Mouse (Mus musculus): ENCODE data around the gene Ppp2r5a. TPM values are rescaled to one million over a fixed set of nuclear protein-coding genes. Genes with fewer than 3 reads are reported as not detected.

Gene Ppp2r5a
- total RNA-seq, 2 experiments from 2014 or later: 122 to 162 TPM

GRCm38 (mm10) chr1:191304216-191304615 is 98.9 kb downstream of the Ppp2r5a start:
- no peak for ATAC-seq (replicated peaks; ENCODE audit: poor library complexity, severe bottlenecking)

GRCm38 (mm10) chr1:191303736-191304135 is 99.3 kb downstream of the Ppp2r5a start:
- ATAC-seq (replicated peaks; ENCODE audit: poor library complexity, severe bottlenecking): no peak

Other genes with a start within 250 kb of the Ppp2r5a start
- not detected in 2 replicates for gene Fam71a, start 238.5 kb downstream of the Ppp2r5a start, total RNA-seq (2014; fragmentation: Nextera tagmentation)
- gene Fam71a, start 238.5 kb downstream of the Ppp2r5a start, total RNA-seq (2017): 0.17 and 1.1 TPM in 2 replicates
- not detected in 2 replicates for gene Atf3, start 185.2 kb downstream of the Ppp2r5a start, total RNA-seq (2014; fragmentation: Nextera tagmentation)
- 8.7 and 12.8 TPM in 2 replicates for gene Atf3, start 185.2 kb downstream of the Ppp2r5a start, total RNA-seq (2017)
- gene Nenf, start 85.1 kb downstream of the Ppp2r5a start, total RNA-seq (2014; fragmentation: Nextera tagmentation): 36.7 and 54.4 TPM in 2 replicates
- 5.5 and 9.8 TPM in 2 replicates for gene Nenf, start 85.1 kb downstream of the Ppp2r5a start, total RNA-seq (2017)
- gene Tmem206, start 77.4 kb downstream of the Ppp2r5a start, total RNA-seq (2014; fragmentation: Nextera tagmentation): 25.5 and 27.2 TPM in 2 replicates
- 19.7 and 23.2 TPM in 2 replicates for gene Tmem206, start 77.4 kb downstream of the Ppp2r5a start, total RNA-seq (2017)
- gene Dtl, start 172.3 kb upstream of the Ppp2r5a start, total RNA-seq (2014; fragmentation: Nextera tagmentation): 90.6 and 123 TPM in 2 replicates
- 76.1 and 84.1 TPM in 2 replicates for gene Dtl, start 172.3 kb upstream of the Ppp2r5a start, total RNA-seq (2017)
- 64.6 and 78.4 TPM in 2 replicates for gene Ints7, start 172.4 kb upstream of the Ppp2r5a start, total RNA-seq (2014; fragmentation: Nextera tagmentation)
- gene Ints7, start 172.4 kb upstream of the Ppp2r5a start, total RNA-seq (2017): 55.9 and 62.3 TPM in 2 replicates

Measured in granulocyte monocyte progenitor cell, adult 5-6 weeks (primary cell).